Mouse (Mus musculus) liver, embryonic 15.5 days (tissue): ENCODE data around the gene Arl9. TPM values are rescaled to one million over a fixed set of nuclear protein-coding genes. Genes with fewer than 3 reads are reported as not detected.
A peak's percentile ranks its signal among the peaks of the same experiment; 100 is the strongest.
"Not testable (repeated sequence)": the region's sequence is repeated elsewhere in the genome, so short reads cannot be mapped to it uniquely, and the experiment has no call there.

Experiments used
- ATAC-seq: fragments of 200-750 bp; cut with Nextera tagmentation; 2 replicates; pipeline ENCODE4 v1.8.0; 2017; ENCODE audit warnings: moderate number of reproducible peaks, mild to moderate bottlenecking, moderate library complexity; ENCODE audit not compliant: insufficient read depth
- H3K27ac ChIP-seq: fragments of 300-500 bp; sonication (generic); replicated peaks from 2 replicates; pipeline ENCODE4 v1.5.1; 2015; ENCODE audit warnings: mild to moderate bottlenecking, inconsistent platforms
- H3K27me3 ChIP-seq: fragments of 300-500 bp; sonication (generic); 2 replicates; pipeline ENCODE4 v1.6.1; 2015; ENCODE audit warnings: mild to moderate bottlenecking, inconsistent platforms
- H3K36me3 ChIP-seq: fragments of 300-500 bp; sonication (generic); replicated peaks from 2 replicates; pipeline ENCODE4 v1.6.1; 2015; ENCODE audit warnings: moderate library complexity, mild to moderate bottlenecking, inconsistent platforms
- H3K4me1 ChIP-seq: fragments of 300-500 bp; sonication (generic); replicated peaks from 2 replicates; pipeline ENCODE4 v1.6.1; 2015; ENCODE audit warnings: inconsistent platforms
- H3K4me2 ChIP-seq: fragments of 300-500 bp; sonication (generic); 2 replicates; pipeline ENCODE4 v1.6.1; 2015; ENCODE audit warnings: moderate library complexity, mild to moderate bottlenecking, inconsistent platforms
- H3K4me3 ChIP-seq: fragments of 300-500 bp; sonication (generic); replicated peaks from 2 replicates; pipeline ENCODE4 v1.5.1; 2015; ENCODE audit warnings: mild to moderate bottlenecking, inconsistent platforms
- H3K9ac ChIP-seq: fragments of 300-500 bp; sonication (generic); 2 replicates; pipeline ENCODE4 v1.6.1; 2015; ENCODE audit warnings: moderate library complexity, mild to moderate bottlenecking, inconsistent platforms
- H3K9me3 ChIP-seq: fragments of 300-500 bp; sonication (generic); replicated peaks from 2 replicates; pipeline ENCODE4 v1.6.1; 2016; ENCODE audit warnings: inconsistent platforms
- WGBS: fragments of 180-500 bp; shearing (Covaris S2); methylation state at CpG from one replicate; pipeline ENCODE4 v1.1.7; 2015; ENCODE audit warnings: mixed read lengths; ENCODE audit not compliant: insufficient replicate concordance; 5-methylcytosine and 5-hydroxymethylcytosine counted together
- polyA plus RNA-seq: library from polyadenylated mRNA; unstranded; fragments of >200 nt; fragmentation: Nextera tagmentation; extraction: Ambion mirVana; gene quantifications from 2 replicates; pipeline ENCODE4 v1.2.1, GENCODE M21; 2015

Arl9 gene
- polyA plus RNA-seq, 1 experiment from 2014 or later, result not detected

GRCm38 (mm10) chr5:77015544-77016482, 12.0 kb downstream of the Arl9 start, which contains the start of gene Thegl:
Thegl (plus strand) TSS chr5:77016023.
- Histone ChIP-seq H3K4me2 (peak within 1 kb of the TSS; percentile 85), H3K9ac (peak within 1 kb of the TSS; percentile 58; the same call in 1 of the 2 replicates), H3K27me3 (0 out of 2 replicates have a peak, but pooled peaks cover 3% of the 10 kb centered on the region), H3K27ac (no peak within 1 kb of the TSS), H3K4me3 (peak within 1 kb of the TSS; percentile 62), H3K36me3 (no peaks in the 10 kb centered on the region), H3K9me3 (no peaks in the 10 kb centered on the region), H3K4me1 (peaks cover 28% of the 10 kb centered on the region)
- 12% methylated on average over 57 of the region's 57 CpGs for WGBS
- peak; percentile 97 for ATAC-seq

DNA sequence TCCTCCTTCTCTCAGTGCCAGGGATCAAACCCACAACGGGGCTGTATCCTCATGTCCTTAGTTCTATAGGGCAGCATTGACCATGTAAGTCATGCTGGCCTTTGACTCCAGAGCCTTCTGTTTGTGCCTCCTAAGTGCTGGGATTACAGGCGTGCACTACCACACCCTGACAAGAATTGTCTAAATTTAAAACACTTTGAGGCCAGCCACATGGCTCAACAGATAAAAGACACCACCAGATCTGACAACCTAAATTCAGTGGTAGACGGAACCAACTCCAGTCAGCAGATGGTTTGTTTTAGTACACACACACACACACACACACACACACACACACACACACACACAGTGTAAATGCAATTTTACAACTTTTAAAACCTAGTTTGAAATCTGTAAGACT, 24.2 kb downstream of the Arl9 start:
- Histone ChIP-seq H3K9ac (no peak overlapping the region), H3K27me3 (no peaks in the 10 kb centered on the region), H3K4me2 (no peak overlapping the region), H3K9me3 (no peaks in the 10 kb centered on the region), H3K4me1 (peaks cover 11% of the 10 kb centered on the region), H3K36me3 (no peaks in the 10 kb centered on the region), H3K4me3 (no peak overlapping the region), H3K27ac (no peak overlapping the region)
- 38% methylated on average over 3 of the region's 3 CpGs for WGBS
- ATAC-seq, result peak; percentile 67; the same call in 1 of the 2 replicates

GRCm38 (mm10) chr5:77029735-77030134, 25.9 kb downstream of the Arl9 start:
- Histone ChIP-seq H3K27me3 (no peaks in the 10 kb centered on the region), H3K9me3 (no peaks in the 10 kb centered on the region), H3K4me2 (no peak overlapping the region), H3K9ac (no peak overlapping the region), H3K4me1 (peaks cover 11% of the 10 kb centered on the region), H3K27ac (no peak overlapping the region), H3K36me3 (no peaks in the 10 kb centered on the region), H3K4me3 (no peak overlapping the region)
- WGBS, result 72% methylated on average over 5 of the region's 5 CpGs
- no peak for ATAC-seq

GRCm38 (mm10) chr5:77035101-77035500, 31.2 kb downstream of the Arl9 start:
- H3K36me3 ChIP-seq, H3K27ac ChIP-seq: not testable (repeated sequence)

GRCm38 (mm10) chr5:77038451-77038850, 34.6 kb downstream of the Arl9 start:
- H3K9me3 ChIP-seq, result no peaks in the 10 kb centered on the region
- WGBS, result 78% methylated on average over 10 of the region's 10 CpGs
- peaks cover 11% of the 10 kb centered on the region; the same call in 1 of the 2 replicates for H3K4me1 ChIP-seq
- H3K36me3 ChIP-seq, result no peaks in the 10 kb centered on the region
- H3K4me3 ChIP-seq, result no peak overlapping the region
- no peak for ATAC-seq
- H3K27me3 ChIP-seq, result no peaks in the 10 kb centered on the region
- H3K4me2 ChIP-seq, result no peak overlapping the region
- H3K27ac ChIP-seq, result no peak overlapping the region
- no peak overlapping the region for H3K9ac ChIP-seq

More at GRCm38 (mm10) chr5:77035101-77035500, 31.2 kb downstream of the Arl9 start:
- H3K9ac ChIP-seq, H3K9me3 ChIP-seq, H3K27me3 ChIP-seq, H3K4me3 ChIP-seq, H3K4me2 ChIP-seq, ATAC-seq: not testable (repeated sequence)
- peaks cover 11% of the 10 kb centered on the region; the same call in 1 of the 2 replicates for H3K4me1 ChIP-seq

- Histone ChIP-seq H3K9me3 (no peaks in the 10 kb centered on the region), H3K27me3 (no peaks in the 10 kb centered on the region), H3K4me1 (peaks cover 11% of the 10 kb centered on the region; the same call in 1 of the 2 replicates), H3K4me3 (no peak overlapping the region), H3K4me2 (no peak overlapping the region), H3K36me3 (no peaks in the 10 kb centered on the region), H3K27ac (no peak overlapping the region), H3K9ac (no peak overlapping the region)
- ATAC-seq, result no peak
Measured at GRCm38 (mm10) chr5:77039391-77039790, 35.5 kb downstream of the Arl9 start.

GRCm38 (mm10) chr5:77044362-77044761, 40.5 kb downstream of the Arl9 start:
- no peak overlapping the region for H3K4me3 ChIP-seq
- no peaks in the 10 kb centered on the region for H3K9me3 ChIP-seq
- no peak for ATAC-seq
- 23% methylated on average over 5 of the region's 5 CpGs for WGBS
- H3K4me1 ChIP-seq, result peaks cover 5% of the 10 kb centered on the region; the same call in 1 of the 2 replicates
- H3K27me3 ChIP-seq, result no peaks in the 10 kb centered on the region
- H3K9ac ChIP-seq, result no peak overlapping the region
- H3K4me2 ChIP-seq, result no peak overlapping the region
- H3K36me3 ChIP-seq, result no peaks in the 10 kb centered on the region
- no peak overlapping the region for H3K27ac ChIP-seq

GRCm38 (mm10) chr5:77052616-77053015, 48.8 kb downstream of the Arl9 start:
- H3K36me3 ChIP-seq, result no peaks in the 10 kb centered on the region
- no peak overlapping the region for H3K4me2 ChIP-seq
- no peaks in the 10 kb centered on the region for H3K9me3 ChIP-seq
- 74% methylated on average over 5 of the region's 5 CpGs for WGBS
- H3K27me3 ChIP-seq, result no peaks in the 10 kb centered on the region
- H3K9ac ChIP-seq, result no peak overlapping the region
- no peaks in the 10 kb centered on the region for H3K4me1 ChIP-seq
- ATAC-seq, result no peak
- no peak overlapping the region for H3K4me3 ChIP-seq
- H3K27ac ChIP-seq, result no peak overlapping the region

DNA sequence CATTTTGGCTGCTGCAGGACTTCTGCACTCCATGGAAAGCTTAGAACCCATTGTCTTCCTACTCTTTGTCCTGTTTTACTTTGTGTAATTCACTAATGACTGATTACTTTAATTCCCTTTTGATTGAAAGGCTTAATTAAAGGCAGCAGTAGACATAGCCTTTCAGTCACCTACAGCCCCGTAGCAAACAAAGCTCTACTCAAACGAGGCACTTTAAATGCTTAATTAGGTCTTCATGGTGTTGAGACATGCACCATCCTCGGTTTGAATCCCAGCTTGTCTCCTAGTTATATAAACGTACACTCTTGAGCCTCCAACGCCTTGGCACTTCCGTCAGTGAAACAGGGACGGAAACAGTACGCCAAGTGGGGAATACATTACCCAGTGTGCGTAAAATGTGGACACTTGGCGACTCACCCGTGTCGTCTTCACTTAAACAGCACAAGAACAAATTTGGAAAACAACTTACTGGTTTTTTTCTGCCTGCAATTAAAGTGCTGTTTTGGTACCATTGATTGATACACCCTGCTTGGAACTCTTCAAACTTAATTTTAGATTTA, 53.1 kb downstream of the Arl9 start:
- 73% methylated on average over 12 of the region's 12 CpGs for WGBS
- no peaks in the 10 kb centered on the region for H3K4me1 ChIP-seq
- H3K27ac ChIP-seq, result no peak overlapping the region
- no peak for ATAC-seq
- H3K27me3 ChIP-seq, result no peaks in the 10 kb centered on the region; the same call in 1 of the 2 replicates
- H3K9ac ChIP-seq, result no peak overlapping the region
- H3K4me3 ChIP-seq, result no peak overlapping the region
- H3K9me3 ChIP-seq, result no peaks in the 10 kb centered on the region
- no peak overlapping the region for H3K4me2 ChIP-seq
- no peaks in the 10 kb centered on the region for H3K36me3 ChIP-seq
